Mouse (Mus musculus) urinary bladder, postnatal 25 days (tissue): Measurements from ENCODE around the gene Dchs1.
"Not testable (repeated sequence)": the region's sequence is repeated elsewhere in the genome, so short reads cannot be mapped to it uniquely, and the experiment has no call there.

Experiments
- DNase-seq: peaks from one replicate; pipeline ENCODE4 v3.0.0; 2022; ENCODE audit warnings: low spot score

The Dchs1 gene

GRCm38 (mm10) chr7:105742539-105743215 is 44.8 kb downstream of the Dchs1 start:
- not testable (repeated sequence) for DNase-seq

- DNase-seq: no peak
These were observed 45.5 kb downstream of the Dchs1 start for GRCm38 (mm10) chr7:105741978-105742377.

DNA sequence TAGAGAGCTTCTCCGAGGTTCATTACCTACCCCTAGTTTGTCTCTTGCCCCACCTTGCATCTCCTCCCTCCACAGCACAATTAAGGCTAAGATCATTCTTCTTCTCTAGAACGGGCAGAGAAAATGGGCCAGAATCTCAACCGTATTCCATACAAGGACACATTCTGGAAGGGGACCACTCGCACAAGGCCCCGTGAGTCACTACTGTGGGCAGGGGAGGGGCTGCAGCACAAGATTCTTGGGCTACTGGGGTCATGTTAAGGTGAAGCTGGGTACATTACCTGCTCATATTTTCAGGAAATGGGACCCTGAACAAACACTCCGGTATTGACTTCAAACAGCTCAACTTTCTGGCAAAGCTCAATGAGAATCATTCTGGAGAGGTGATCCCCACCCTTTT is 46.6 kb downstream of the Dchs1 start:
- DNase-seq: no peak

DNA sequence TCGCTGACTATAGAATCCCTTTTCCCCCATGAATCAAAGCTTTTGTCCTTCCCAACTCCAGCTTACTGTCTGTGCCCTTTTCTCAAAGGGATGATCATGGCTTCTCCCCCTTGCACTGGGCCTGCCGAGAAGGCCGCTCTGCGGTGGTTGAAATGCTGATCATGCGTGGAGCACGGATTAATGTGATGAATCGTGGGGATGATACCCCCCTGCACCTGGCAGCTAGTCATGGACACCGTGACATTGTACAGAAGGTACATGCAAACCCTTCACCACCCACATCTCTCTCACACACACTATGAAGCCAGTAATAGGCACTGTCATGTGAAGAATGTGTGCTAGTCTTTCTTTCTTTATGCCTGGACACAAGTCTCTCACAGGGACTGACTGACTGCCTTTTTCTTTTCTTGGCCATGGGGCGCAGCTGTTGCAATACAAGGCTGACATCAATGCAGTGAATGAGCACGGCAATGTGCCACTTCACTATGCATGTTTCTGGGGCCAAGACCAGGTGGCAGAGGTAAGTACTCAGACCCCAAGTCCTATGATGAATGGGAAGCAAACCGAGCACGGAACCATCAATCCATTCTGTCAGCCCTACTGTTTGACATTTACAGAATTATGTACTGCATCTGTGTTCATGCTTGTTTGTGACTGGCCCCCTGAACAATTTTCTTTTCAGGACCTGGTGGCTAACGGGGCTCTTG is 47.2 kb downstream of the Dchs1 start:
- DNase-seq: no peak

DNA sequence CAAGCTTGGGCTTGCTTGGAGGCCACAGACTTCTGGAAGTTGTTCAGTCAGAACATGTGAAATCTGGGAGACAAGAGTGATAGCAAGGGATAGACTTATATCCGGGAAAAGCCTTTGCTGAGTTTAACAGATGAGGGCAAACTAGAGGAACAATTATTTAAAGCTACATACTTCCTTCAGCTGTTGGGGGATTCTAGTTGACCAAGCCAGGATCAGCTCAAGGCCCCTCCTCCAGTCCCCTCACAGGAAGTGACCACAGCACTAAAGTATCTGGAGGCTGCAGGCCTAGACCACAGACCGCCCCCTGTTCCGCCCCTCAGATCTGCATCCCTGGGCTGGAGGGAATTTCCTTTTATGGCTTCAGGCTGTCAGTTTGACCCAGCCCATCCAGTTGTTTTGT is 48.5 kb downstream of the Dchs1 start:
- DNase-seq: peak; percentile 49

DNA sequence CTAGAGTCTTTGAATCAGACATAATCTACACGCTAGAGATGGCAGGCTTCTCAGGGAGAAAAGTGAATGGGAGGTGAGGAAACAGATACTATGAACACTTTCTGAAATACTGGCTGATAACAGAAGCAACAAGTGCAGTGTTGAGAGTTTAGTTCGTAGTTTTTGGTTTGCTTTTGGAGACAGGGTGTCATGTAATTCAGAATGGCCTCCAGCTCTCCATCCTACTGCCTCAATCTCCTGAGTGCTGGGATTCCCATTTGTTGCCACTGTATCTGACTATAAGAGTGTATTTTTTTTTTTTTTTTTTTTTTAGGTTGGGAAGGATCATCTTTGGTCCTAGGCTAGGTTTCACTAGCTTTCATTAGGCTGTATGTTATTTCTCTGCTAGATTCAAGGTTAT is 49.2 kb downstream of the Dchs1 start:
- no peak for DNase-seq

- no peak for DNase-seq
These were observed 49.8 kb downstream of the Dchs1 start for GRCm38 (mm10) chr7:105737648-105738047.

- peak; percentile 44 for DNase-seq
These were observed 50.4 kb downstream of the Dchs1 start, which contains the start of gene Rrp8 for GRCm38 (mm10) chr7:105736911-105737521. Gene Rrp8, minus strand, starts transcription at chr7:105737385.

DNA sequence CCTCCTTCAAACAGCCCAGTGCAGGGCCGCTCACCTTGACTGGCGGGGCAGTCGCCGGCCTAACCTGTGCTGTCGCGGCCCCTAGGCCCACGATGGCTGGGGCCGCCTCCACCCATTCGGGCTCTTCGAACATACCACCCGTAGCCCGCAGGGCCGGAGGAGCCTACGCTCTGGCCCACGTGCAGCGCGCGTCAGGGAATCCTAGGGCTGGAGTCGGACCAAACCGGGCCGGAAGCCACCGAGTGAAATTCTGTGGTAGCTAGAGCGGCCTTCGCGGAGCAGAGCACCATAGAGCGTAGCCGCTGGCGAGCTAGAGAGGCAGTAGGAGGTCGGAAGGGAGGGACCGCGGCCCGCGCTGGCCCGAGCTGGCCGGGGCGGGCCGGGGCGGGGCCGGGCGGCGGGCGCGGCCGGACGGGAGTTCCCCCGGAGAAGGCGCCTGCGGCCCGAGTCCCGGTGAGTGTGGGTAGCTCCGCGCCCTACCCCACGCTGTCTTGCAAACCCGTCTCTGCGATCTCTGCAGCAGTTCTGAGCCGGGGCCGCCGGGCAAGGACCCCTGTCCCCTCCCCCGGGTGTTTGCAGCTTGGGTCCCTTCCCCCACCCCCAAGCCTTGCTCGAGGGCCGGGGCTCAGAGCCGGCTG is 51.1 kb downstream of the Dchs1 start, which contains the start of gene Ilk:
Gene Ilk, plus strand, starts transcription at position 329 of the 638 bp plus-strand sequence.
- DNase-seq: peak; percentile 88

DNA sequence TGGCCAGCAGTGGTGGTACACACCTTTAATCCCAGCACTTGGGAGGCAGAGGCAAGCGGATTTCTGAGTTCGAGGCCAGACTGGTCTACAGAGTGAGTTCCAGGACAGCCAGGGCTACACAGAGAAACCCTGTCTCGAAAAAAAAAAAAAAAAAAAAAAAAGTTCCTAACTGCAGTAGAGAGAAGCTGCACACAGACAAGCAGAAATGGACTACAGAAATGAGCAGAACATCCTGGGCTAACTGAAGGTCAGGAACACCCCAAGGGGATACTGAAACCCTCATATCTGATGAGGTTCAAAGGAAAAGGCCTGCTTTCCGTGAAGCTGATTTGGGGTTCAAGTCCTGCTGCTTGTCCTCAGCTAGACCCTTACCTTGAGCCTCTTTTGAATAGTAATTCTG is 52.0 kb downstream of the Dchs1 start:
- not testable (repeated sequence) for DNase-seq

- DNase-seq: no peak
These were observed 52.6 kb downstream of the Dchs1 start for GRCm38 (mm10) chr7:105734826-105735225.

DNA sequence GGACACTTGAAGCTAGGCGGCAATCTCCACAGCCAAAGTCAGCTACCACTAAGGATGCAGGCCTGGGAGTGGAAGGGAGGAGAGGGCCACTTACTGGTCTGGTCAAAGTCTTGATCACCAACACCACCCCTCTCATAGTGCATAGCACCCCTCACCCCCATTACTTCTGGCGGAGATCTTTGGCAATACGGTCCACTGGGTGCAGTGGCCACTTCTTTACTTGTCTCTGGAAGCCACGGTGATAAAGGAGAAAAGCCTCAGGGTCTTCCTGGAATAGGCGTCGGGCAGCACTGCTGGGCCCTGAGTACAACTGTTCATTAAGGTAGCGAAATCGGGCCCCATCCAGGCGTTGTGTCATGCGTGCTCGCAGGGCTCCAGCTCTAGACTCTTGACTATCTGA is 53.6 kb downstream of the Dchs1 start:
- DNase-seq: no peak

GRCm38 (mm10) chr7:105728701-105729428 is 58.6 kb downstream of the Dchs1 start:
- DNase-seq: no peak

GRCm38 (mm10) chr7:105726980-105727325 is 60.5 kb downstream of the Dchs1 start:
- no peak for DNase-seq

GRCm38 (mm10) chr7:105726144-105726979 is 61.1 kb downstream of the Dchs1 start:
- no peak for DNase-seq

DNA sequence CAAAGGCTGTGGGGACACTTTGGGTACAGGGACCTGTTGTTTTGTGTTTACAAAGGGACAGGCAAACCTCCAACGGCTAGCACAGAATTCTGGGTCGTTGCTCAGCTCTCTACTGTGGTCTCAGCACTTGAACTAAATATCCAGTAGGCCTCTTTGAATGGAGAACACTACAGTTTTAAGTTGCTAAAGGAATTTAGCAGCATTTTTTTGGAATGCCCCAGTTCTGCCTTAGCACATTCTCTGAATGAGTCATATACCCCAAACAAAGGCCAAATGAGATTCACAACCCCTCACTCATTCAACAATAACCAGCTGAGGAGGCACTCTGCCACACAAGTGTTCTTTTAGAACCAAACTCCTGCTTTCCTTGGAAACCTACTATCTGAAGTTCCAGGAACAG is 65.5 kb downstream of the Dchs1 start:
- no peak for DNase-seq

DNA sequence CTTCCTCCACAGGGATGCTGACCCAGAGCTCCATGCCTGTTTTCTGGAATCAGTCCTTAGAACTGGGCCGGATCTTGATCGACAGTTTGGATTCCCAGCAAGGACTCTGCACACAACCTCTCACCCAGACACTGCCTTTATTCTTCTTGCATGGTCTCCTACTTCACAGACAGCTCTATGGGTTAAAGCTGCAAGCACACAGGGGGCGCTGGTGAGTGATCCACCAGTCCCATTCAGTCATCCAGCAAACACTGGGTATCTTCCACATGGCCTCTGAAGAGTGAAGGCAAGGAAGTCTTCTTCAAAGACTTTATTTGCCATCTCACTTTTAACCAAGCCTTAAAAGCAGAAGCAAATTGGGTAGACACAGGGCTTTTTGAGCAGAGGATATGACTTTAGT is 72.1 kb downstream of the Dchs1 start:
- DNase-seq: no peak

- DNase-seq: no peak
These were observed 78.7 kb downstream of the Dchs1 start for GRCm38 (mm10) chr7:105708733-105709132.

DNA sequence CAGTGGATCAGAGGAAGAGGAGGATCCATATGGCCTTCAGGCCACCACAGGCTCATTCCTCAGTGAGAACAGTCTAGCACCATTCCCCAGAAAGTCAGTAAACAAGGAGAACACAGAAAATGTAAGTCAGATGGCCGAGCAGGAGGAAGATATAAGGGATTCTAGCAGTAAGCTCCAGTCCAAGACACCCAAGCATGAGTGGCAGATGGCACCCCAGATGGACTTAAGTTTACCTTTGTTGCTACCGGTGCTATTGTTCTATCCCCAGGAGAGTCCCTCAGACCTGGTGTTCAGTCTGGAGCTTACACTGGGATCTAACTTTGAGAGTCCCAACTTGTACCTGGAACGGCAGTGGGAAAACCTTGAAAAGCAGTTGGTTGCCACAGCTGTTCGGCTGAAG is 83.6 kb downstream of the Dchs1 start:
- DNase-seq: no peak

- DNase-seq: no peak
These were observed 84.3 kb downstream of the Dchs1 start for GRCm38 (mm10) chr7:105703184-105703583.
